Mouse (Mus musculus): Measurements from ENCODE around the gene Pfn4.
"Not testable (repeated sequence)": the region's sequence is repeated elsewhere in the genome, so short reads cannot be mapped to it uniquely, and the experiment has no call there.

The Pfn4 gene

GRCm38 (mm10) chr12:4788128-4788527 is 19.3 kb downstream of the Pfn4 start:
- not testable (repeated sequence) for DNase-seq (ENCODE audit: low read depth)

GRCm38 (mm10) chr12:4793718-4794117 is 24.9 kb downstream of the Pfn4 start:
- DNase-seq (ENCODE audit: low read depth) = no peak

DNA sequence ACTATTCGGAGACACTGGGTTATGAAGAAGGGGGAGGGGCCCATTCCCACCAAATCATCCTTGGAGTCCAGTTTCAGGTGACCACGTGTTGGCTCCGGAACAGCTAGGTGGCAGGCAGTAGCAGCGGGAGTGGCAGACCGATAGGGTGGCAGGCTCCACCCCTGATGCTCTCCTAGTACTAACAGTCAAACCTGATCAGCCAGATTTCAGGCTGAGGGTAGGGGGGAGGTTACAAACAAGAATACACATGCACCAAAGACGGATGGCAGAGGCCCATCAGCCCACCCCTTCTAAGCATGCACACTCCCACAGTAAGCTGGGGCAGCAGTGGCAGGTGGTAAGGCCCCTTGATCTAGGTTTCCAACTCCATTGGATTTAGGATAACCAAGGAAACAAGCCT is 28.6 kb downstream of the Pfn4 start:
- not testable (repeated sequence) for DNase-seq (ENCODE audit: low read depth)

DNA sequence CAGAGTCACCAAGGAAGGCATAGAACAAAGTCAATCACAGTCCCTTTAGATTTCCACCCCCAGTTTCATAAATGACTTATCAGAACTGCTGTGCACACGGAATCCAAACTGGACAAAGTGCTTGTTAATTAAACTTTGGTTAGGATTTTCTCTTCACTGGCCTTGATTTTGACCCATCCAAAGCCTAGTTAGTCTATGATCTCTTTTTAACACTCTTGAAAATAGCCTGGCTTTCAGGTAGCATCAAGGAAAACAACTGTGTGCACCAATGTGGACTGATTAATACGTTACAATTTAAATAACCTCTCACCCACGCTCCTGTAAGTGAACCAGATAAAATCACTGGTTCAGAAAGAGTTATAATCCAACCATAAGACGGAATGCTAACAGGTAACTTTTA is 42.2 kb downstream of the Pfn4 start:
- DNase-seq (ENCODE audit: low read depth) = no peak

- DNase-seq (ENCODE audit: low read depth) = no peak
These were observed 42.9 kb downstream of the Pfn4 start for GRCm38 (mm10) chr12:4811705-4812104.

DNA sequence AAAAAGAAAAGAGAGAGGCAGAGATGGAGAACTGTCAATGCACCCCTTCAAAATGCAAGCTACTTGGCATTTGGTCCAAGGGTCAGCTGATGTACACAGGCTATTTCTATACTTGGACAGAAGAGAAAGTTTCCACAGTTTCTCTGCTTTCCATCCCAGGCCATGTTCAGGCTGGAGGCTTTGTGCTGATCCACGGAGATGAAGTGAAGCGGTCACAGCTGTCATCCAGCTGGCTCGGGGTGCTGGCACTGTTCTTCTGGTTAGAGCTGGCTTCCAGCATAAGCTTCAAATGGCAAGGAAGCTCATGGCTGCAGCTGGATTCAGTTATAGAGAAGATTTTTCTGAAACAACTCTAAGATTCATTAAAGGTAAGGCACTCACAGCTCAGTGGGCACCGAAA is 44.8 kb downstream of the Pfn4 start:
- no peak for DNase-seq (ENCODE audit: low read depth)

- DNase-seq (ENCODE audit: low read depth) = no peak
These were observed 48.0 kb downstream of the Pfn4 start for GRCm38 (mm10) chr12:4816680-4817360.

- peak; percentile 98 for DNase-seq (ENCODE audit: low read depth)
These were observed 48.7 kb downstream of the Pfn4 start, which contains the start of gene Sf3b6 for GRCm38 (mm10) chr12:4817361-4818101. Gene Sf3b6 (plus strand): TSS chr12:4817544.

DNA sequence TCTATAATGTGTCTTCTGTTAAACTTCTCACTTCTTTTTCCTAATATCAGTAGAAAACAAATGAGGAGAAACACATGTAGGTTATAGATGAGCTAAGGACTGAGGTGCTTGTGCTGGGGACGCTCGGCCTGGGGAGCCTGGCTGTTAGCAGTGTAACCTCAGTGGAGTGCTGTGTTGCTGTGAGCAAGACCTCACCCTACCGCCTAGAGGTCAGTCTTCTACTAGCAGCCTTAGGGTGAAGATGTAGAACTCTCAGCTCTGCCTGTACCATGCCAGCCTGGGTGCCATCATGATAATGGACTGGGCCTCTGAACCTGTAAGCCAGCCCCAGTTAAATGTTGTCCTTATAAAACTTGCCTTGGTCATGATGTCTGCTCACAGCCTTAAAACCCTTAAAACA is 58.4 kb downstream of the Pfn4 start:
- no peak for DNase-seq (ENCODE audit: low read depth)
